Mouse (Mus musculus) layer of hippocampus, postnatal 25 days (tissue): Measurements from ENCODE around the gene Pgm1. TPM values are rescaled to one million over a fixed set of nuclear protein-coding genes. Genes with fewer than 3 reads are reported as not detected.

Source experiments
- DNase-seq, 2 experiments: peaks; one replicate each; pipeline ENCODE4 v3.0.0; 2022; ENCODE audit warnings: mixed read lengths in 2 of 2, low spot score in 1 of 2; ENCODE audit errors: extremely low spot score in 1 of 2
- total RNA-seq, 2 experiments: library from RNA; stranded (reverse); gene quantifications; 2 replicates each; pipeline ENCODE4 v1.2.3; 2021

Pgm1 gene
- 10 to 100 TPM; 56.2 to 65.8 TPM for total RNA-seq

DNA sequence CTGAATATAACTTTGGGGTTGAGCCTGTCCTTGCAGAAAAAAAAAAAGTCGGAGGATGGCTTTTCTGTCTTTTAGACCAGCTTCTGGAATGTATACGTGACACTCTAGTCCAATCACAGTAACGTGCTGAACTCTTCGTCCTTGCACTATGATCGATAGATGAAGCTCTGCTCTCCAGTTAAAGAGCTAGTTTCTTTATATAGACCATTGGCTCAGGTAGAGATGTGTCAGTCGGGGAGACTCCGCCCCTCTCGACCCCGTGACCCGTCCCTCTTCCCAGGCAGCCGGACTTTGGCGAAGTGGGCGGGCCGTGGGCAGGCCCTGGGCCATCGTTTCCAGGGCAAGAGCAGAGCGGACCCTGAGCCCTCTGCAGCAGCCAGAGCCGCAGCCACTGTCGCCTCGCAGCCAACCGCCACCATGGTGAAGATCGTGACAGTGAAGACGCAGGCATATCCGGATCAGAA is at the start of gene Pgm1:
Gene Pgm1 (plus strand): TSS at position 266 of the 464 bp plus-strand sequence.
- DNase-seq, result no peak

GRCm38 (mm10) chr4:99881882-99882281 is 47.3 kb upstream of the Pgm1 start:
- peak in 1 of 2 experiments; percentile 61 for DNase-seq

DNA sequence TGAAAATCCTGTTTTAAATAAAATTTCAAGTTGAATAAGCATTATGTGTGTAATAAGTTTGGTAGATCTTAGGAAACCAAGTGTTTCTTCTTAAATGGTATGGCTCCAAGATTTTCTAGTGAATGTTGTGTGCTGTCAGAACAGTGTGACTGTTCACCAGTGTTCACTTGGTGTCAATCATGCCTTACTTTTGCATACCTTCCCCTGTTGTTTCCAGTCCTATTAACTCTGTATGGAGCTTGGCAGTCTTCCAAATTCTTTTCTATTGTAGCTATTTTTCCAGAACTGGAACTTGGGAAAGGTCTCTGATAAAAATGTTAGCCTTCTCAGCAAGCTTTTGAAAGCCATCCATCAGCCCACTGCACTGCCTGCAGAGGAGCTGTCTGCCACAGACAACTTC is 46.8 kb upstream of the Pgm1 start:
- no peak for DNase-seq

GRCm38 (mm10) chr4:99913894-99914451 is 15.2 kb upstream of the Pgm1 start:
- no peak for DNase-seq

GRCm38 (mm10) chr4:99926380-99926779 is 2.8 kb upstream of the Pgm1 start:
- DNase-seq, result no peak

DNA sequence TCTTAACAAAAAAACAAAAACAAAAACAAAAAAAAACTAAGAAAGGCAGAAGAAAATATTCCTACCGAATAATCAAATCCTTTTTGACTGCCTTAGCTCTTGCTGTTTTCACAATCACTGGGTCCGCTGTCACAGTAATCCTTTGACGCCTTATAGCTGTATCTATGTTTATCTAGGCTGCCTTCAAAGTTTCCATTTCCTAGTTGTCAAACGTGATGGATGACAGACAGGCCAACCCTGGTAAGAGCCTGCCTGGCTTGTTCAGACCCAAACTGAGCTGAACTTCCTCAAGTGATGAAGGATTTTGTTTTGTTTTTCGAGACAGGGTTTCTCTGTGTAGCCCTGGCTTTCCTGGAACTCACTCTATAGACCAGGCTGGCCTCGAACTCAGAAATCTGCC is 693 bp upstream of the Pgm1 start:
- no peak for DNase-seq

- peak; percentile 58 to 70 for DNase-seq
These were observed 651 bp downstream of the Pgm1 start, which contains the start of gene Itgb3bp for GRCm38 (mm10) chr4:99929613-99930517. Gene Itgb3bp, minus strand, starts transcription at chr4:99929813.

GRCm38 (mm10) chr4:99930518-99931239 is 1.5 kb downstream of the Pgm1 start:
- no peak for DNase-seq

DNA sequence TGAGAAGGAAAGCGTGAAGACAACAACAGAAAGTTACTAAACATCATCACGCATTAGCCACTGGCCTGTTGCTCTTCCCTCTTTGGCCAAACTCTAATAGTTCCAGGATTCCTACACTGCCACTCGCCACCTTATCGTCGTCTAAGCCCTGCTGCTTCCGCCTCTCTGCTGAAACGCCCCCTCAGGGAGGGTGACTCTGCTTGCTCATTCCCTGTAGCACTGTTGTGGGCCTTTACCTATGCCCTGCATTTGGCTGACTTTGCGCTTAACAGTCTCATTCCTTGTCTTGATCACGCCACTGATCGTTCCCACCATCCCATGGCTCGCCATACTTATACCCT is 2.0 kb downstream of the Pgm1 start:
- no peak for DNase-seq

GRCm38 (mm10) chr4:99931807-99932206 is 2.6 kb downstream of the Pgm1 start:
- DNase-seq, result no peak

DNA sequence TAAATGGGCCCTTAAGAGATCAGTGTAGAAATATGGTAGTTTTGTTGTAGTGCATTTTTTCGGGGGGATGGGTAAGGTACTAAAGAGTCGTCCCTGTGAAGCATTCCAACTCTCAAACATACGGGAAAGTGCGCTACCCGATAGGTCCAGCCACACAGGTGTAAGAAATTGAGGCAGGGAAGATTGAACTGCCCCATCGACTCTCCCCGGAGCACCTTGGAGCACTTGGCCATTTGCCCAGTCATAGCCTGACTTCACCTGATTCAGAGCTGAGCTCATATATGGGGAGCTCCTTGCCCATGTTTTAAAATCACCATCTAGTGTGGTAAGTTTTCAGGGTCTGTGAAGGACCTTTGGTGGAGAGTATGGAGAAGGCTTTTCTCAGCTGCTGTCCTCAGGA is 5.6 kb downstream of the Pgm1 start:
- DNase-seq, result no peak

- DNase-seq, result no peak
These were observed 7.1 kb downstream of the Pgm1 start for GRCm38 (mm10) chr4:99936278-99936677.

DNA sequence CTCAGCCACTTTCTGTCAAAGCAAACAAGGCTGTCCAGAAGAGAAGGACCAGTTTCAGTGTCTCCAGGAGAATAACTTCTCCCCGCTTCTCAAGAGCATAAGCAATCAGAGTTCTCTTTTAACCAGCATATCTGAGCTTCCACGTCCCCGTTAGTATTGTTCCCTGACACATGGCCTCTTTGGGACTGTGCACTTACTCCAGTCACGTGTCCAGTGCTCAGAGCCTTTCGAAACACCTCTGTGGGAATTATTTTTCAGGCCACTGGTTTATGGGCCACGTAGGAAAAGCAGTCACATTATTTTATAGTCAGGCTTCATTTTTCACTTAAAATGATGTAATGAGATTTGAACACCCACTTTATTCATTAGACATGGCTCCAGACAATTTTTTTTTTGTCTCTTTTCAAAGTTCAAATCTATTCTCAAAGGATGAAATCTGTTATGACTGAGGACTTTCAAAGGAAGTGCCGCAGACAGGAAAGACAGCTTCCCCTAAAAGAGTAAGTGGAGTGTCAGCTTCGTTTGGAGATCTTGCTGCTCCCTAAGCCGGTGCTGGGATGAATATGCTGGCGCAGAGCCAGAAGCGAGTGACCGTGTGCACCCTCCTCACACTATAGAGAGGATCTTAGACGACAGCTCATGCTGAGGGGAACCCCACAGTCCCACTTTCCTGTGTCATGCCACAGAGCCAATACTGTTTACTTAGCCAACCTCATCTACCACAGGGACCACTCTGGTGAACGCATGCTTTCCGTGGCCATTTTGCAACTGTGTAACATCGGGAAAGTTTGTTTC is 10.7 kb downstream of the Pgm1 start:
- DNase-seq, result no peak

DNA sequence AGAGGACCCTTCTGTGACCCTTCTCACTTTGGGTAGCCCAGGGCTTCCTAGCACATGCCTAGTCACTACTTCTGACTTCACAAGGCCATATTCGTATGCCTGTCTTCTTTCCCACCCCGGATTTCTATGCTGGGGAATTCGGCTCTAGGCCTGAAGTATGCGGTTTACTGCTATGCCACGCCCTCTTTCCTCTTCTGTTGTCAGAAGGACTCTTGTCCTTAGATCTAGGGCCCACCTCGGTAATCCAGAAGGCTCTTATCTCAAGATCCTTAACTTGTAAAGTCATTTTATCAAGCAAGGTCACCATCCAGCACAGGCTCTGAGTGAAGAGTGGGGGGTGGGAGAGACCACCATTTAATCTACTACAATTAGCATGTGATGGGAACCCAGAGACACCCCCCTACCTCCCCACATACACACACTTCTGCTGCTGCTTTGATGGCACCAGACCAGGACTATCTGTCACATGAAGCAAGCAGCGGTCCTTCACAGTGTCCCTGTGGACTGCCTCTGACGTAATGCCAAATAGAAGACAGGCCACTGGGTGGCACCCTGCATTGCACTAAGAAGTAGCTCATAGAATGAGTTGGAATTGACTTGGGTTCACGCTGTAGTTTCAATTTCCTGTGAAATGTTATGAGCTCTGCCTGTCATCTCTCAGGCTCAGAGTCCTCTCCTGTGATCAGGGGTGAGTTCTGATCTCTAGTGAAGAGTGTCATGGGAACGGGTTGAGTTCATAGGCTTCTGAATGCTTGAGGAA is 12.6 kb downstream of the Pgm1 start:
- DNase-seq, result no peak

- no peak for DNase-seq
These were observed 15.4 kb downstream of the Pgm1 start for GRCm38 (mm10) chr4:99944606-99945005.

DNA sequence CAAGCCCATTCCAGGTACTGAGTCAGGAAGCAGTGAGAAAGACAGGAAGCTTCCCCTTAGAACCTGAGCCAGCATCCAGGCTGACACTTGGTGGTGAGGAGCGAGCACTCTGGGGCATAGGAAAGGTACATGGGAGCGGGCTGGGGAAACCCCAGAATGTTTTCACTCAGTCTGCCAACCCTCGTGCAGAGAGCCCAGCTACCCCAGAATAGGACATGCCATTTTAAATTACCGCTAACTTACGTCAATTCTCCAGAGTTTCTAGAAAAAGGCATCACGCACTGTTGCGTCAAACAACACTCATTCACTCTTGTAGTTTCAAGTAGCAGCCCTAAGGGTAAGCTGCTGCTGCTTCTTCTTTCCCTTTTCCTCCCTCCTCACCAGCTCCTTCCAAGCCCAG is 15.8 kb downstream of the Pgm1 start:
- DNase-seq, result no peak

- DNase-seq, result no peak
These were observed 17.3 kb downstream of the Pgm1 start for GRCm38 (mm10) chr4:99946516-99946915.

- no peak for DNase-seq
These were observed 18.0 kb downstream of the Pgm1 start for GRCm38 (mm10) chr4:99947192-99947591.

DNA sequence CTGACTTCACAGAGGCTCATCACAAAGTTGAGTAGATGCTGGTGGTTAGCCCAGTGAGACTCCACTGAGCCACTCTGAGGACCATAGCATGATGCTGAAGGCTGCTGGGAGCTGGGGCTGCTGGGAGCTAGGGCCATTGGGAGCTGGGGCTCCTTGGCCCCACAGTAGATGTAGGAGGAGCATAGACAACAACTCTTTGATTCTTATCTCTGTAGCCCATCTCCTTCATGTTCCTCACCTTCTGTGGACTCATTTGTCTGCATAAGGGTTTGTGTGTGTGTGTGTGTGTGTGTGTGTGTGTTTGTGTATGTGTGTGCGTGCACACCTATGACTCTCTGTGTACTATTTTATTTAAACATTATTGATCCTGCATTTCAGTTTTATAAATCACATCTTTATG is 18.7 kb downstream of the Pgm1 start:
- DNase-seq, result no peak

- no peak for DNase-seq
These were observed 24.7 kb downstream of the Pgm1 start for GRCm38 (mm10) chr4:99953904-99954303.
